Mouse (Mus musculus) right cerebral cortex, postnatal 36 days (tissue): ENCODE results near the gene Lgals7.
A peak's percentile ranks its signal among the peaks of the same experiment; 100 is the strongest.
"Not testable (repeated sequence)": the region's sequence is repeated elsewhere in the genome, so short reads cannot be mapped to it uniquely, and the experiment has no call there.

Experiments
- DNase-seq, 2 experiments: peaks; one replicate each; pipeline ENCODE4 v3.0.0; 2022; ENCODE audit warnings: low spot score in 2 of 2, mixed read lengths in 1 of 2

The Lgals7 gene

GRCm38 (mm10) chr7:28877155-28877554 lies 13.5 kb downstream of the Lgals7 start:
- DNase-seq: no peak

GRCm38 (mm10) chr7:28877856-28878255 lies 14.2 kb downstream of the Lgals7 start:
- DNase-seq: no peak

- DNase-seq: no peak
Measured at GRCm38 (mm10) chr7:28879606-28880005, 16.0 kb downstream of the Lgals7 start.

- DNase-seq: no peak
Measured at GRCm38 (mm10) chr7:28880554-28880953, 16.9 kb downstream of the Lgals7 start.

GRCm38 (mm10) chr7:28881199-28881598 lies 17.5 kb downstream of the Lgals7 start, which contains the start of gene Capn12:
Capn12 (plus strand) TSS chr7:28881422.
- DNase-seq: no peak

GRCm38 (mm10) chr7:28883039-28883438 lies 19.4 kb downstream of the Lgals7 start:
- no peak for DNase-seq

- DNase-seq: not testable (repeated sequence)
Measured at GRCm38 (mm10) chr7:28883704-28884103, 20.1 kb downstream of the Lgals7 start.

GRCm38 (mm10) chr7:28886486-28886885 lies 22.8 kb downstream of the Lgals7 start:
- DNase-seq: no peak

- no peak for DNase-seq
Measured at GRCm38 (mm10) chr7:28888701-28889161, 25.1 kb downstream of the Lgals7 start.

GRCm38 (mm10) chr7:28892601-28893000 lies 28.9 kb downstream of the Lgals7 start:
- no peak for DNase-seq

GRCm38 (mm10) chr7:28893643-28894265 lies 30.1 kb downstream of the Lgals7 start:
- DNase-seq: no peak

GRCm38 (mm10) chr7:28894942-28895341 lies 31.3 kb downstream of the Lgals7 start:
- DNase-seq: no peak

- no peak for DNase-seq
Measured at GRCm38 (mm10) chr7:28897661-28898060, 34.0 kb downstream of the Lgals7 start.

- no peak for DNase-seq
Measured at GRCm38 (mm10) chr7:28899972-28900371, 36.3 kb downstream of the Lgals7 start.

GRCm38 (mm10) chr7:28901311-28902125 lies 37.9 kb downstream of the Lgals7 start:
- peak in 1 of 2 experiments; percentile 49 for DNase-seq

- no peak for DNase-seq
Measured at GRCm38 (mm10) chr7:28902180-28902579, 38.5 kb downstream of the Lgals7 start.

- peak; percentile 70 to 81 for DNase-seq
Measured at GRCm38 (mm10) chr7:28902809-28903208, 39.2 kb downstream of the Lgals7 start.

- peak; percentile 81 to 91 for DNase-seq
Measured at GRCm38 (mm10) chr7:28903778-28904177, 40.1 kb downstream of the Lgals7 start.

GRCm38 (mm10) chr7:28907195-28907594 lies 43.5 kb downstream of the Lgals7 start:
- no peak for DNase-seq

GRCm38 (mm10) chr7:28911632-28912031 lies 48.0 kb downstream of the Lgals7 start:
- DNase-seq: no peak

- no peak for DNase-seq
Measured at GRCm38 (mm10) chr7:28913171-28913570, 49.5 kb downstream of the Lgals7 start.
